Mouse (Mus musculus) lung, embryonic 14.5 days (tissue): ENCODE data around the gene Olfr877. TPM values are rescaled to one million over a fixed set of nuclear protein-coding genes. Genes with fewer than 3 reads are reported as not detected.

ENCODE experiments used
- ATAC-seq: fragments of 200-750 bp; cut with Nextera tagmentation; 2 replicates; pipeline ENCODE4 v1.8.0; 2017; ENCODE audit warnings: mild to moderate bottlenecking, moderate TSS enrichment, moderate library complexity; ENCODE audit not compliant: insufficient read depth
- DNase-seq: peaks from one replicate; pipeline ENCODE4 v3.0.0-alpha.2; 2015
- H3K27ac ChIP-seq: fragments of 300-500 bp; sonication (generic); 2 replicates; pipeline ENCODE4 v1.5.1; 2014; ENCODE audit warnings: low read depth, mild to moderate bottlenecking, moderate library complexity
- H3K27me3 ChIP-seq: fragments of 300-500 bp; sonication (generic); 2 replicates; pipeline ENCODE4 v1.6.1; 2014; ENCODE audit warnings: low read length, control low read depth; ENCODE audit not compliant: insufficient read depth
- H3K36me3 ChIP-seq: fragments of 300-500 bp; sonication (generic); 2 replicates; pipeline ENCODE4 v1.6.1; 2014; ENCODE audit warnings: control low read depth; ENCODE audit not compliant: insufficient read depth
- H3K4me1 ChIP-seq: fragments of 300-500 bp; sonication (generic); 2 replicates; pipeline ENCODE4 v1.6.1; 2014; ENCODE audit warnings: antibody characterized with exemption, control low read depth; ENCODE audit not compliant: insufficient read depth
- H3K4me2 ChIP-seq: fragments of 300-500 bp; sonication (generic); 2 replicates; pipeline ENCODE4 v1.6.1; 2014; ENCODE audit warnings: mild to moderate bottlenecking
- H3K4me3 ChIP-seq: fragments of 300-500 bp; sonication (generic); 2 replicates; pipeline ENCODE4 v1.5.1; 2014; ENCODE audit warnings: low read depth, low read length
- H3K9ac ChIP-seq: fragments of 300-500 bp; sonication (generic); 2 replicates; pipeline ENCODE4 v1.6.1; 2014
- H3K9me3 ChIP-seq: fragments of 300-500 bp; sonication (generic); 2 replicates; pipeline ENCODE4 v1.6.1; 2016; ENCODE audit warnings: low read depth, low read length, control low read depth
- CTCF ChIP-seq: IDR thresholded peaks from 2 replicates; pipeline ENCODE4 v1.5.1; 2016; ENCODE audit warnings: antibody characterized with exemption, low read depth
- WGBS: fragments of 180-500 bp; shearing (Covaris S2); extraction: QIAGEN DNeasy Blood & Tissue Kit; methylation state at CpG from one replicate; pipeline ENCODE4 v1.1.7; 2014; 5-methylcytosine and 5-hydroxymethylcytosine counted together
- polyA plus RNA-seq: library from polyadenylated mRNA; unstranded; fragments of >200 nt; fragmentation: Nextera tagmentation; extraction: Ambion mirVana; gene quantifications from 2 replicates; pipeline ENCODE4 v1.2.1, GENCODE M21; 2014

Gene Olfr877
- not detected in 2 replicates for polyA plus RNA-seq

GRCm38 (mm10) chr9:37853969-37854368 lies at the start of gene Olfr877:
Gene Olfr877, plus strand, starts transcription at chr9:37854269.
- no peak for ATAC-seq

GRCm38 (mm10) chr9:37807235-37807634 lies 46.8 kb upstream of the Olfr877 start:
- DNase-seq (no peak), ATAC-seq (no peak)
- TF ChIP-seq CTCF, result no peak

More at GRCm38 (mm10) chr9:37853969-37854368, at the start of gene Olfr877:
- no peaks in the 10 kb centered on the region for H3K36me3 ChIP-seq
- H3K4me1 ChIP-seq, result no peaks in the 10 kb centered on the region
- H3K9ac ChIP-seq, result no peak within 1 kb of the TSS
- 68% methylated on average over 4 of the region's 4 CpGs for WGBS
- TF ChIP-seq CTCF, result no peak
- no peak within 1 kb of the TSS for H3K4me3 ChIP-seq
- DNase-seq, result no peak
- H3K9me3 ChIP-seq, result no peaks in the 10 kb centered on the region
- H3K4me2 ChIP-seq, result no peak within 1 kb of the TSS
- H3K27ac ChIP-seq, result no peak within 1 kb of the TSS
- no peaks in the 10 kb centered on the region for H3K27me3 ChIP-seq

DNA sequence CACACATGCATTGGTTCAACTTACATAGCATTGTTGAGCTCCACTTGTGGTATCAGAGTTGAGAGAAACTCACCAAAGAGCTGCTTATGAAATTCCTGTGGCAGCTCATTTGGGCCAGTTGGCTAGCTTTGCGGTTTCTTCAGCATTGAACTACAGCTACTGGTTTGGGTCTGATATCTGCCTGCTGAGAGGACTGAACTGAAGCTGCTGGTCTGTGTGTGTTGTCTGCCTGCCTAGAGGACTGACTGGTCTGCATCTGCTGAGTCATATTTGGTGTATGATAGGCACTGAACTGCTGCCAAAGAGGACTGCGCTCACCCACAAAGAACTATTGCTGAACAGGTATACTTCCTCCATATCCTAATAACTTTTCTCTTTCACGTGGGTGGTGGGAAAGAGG lies 45.6 kb upstream of the Olfr877 start:
- H3K4me2 ChIP-seq, result no peak overlapping the region
- H3K9me3 ChIP-seq, result no peaks in the 10 kb centered on the region
- no peak overlapping the region for H3K4me3 ChIP-seq
- 86% methylated on average over 3 of the region's 3 CpGs for WGBS
- no peak overlapping the region for H3K27ac ChIP-seq
- DNase-seq, result no peak
- ATAC-seq, result no peak
- no peak for TF ChIP-seq CTCF
- no peaks in the 10 kb centered on the region for H3K36me3 ChIP-seq
- H3K27me3 ChIP-seq, result no peaks in the 10 kb centered on the region
- no peaks in the 10 kb centered on the region for H3K4me1 ChIP-seq
- no peak overlapping the region for H3K9ac ChIP-seq

More at GRCm38 (mm10) chr9:37807235-37807634, 46.8 kb upstream of the Olfr877 start:
- no peak overlapping the region for H3K4me3 ChIP-seq
- H3K9me3 ChIP-seq, result no peaks in the 10 kb centered on the region
- no peaks in the 10 kb centered on the region for H3K36me3 ChIP-seq
- H3K27ac ChIP-seq, result no peak overlapping the region
- H3K27me3 ChIP-seq, result no peaks in the 10 kb centered on the region
- no peaks in the 10 kb centered on the region for H3K4me1 ChIP-seq
- no peak overlapping the region for H3K4me2 ChIP-seq
- H3K9ac ChIP-seq, result no peak overlapping the region

DNA sequence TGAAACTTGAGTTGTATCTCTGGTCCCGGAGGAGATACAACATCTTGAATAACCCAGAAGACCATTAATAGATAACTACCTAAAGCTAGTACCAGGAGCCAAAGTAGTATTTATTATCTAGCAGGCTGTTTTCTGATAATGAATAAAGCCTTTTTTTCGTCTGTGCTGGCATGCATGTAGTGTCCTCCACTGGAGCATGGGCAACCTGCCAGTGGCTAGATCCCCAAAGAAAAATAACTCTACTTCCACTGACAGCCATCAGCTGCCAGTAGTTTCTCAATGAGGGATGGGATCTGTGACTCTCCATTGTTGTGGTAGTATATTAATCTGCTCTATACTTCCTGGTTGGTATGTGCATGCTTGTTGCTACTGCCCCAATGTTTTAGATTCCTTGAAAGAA lies 45.1 kb upstream of the Olfr877 start:
- no peak for TF ChIP-seq CTCF
- no peaks in the 10 kb centered on the region for H3K9me3 ChIP-seq
- 65% methylated on average over 2 of the region's 2 CpGs for WGBS
- H3K27ac ChIP-seq, result no peak overlapping the region
- H3K9ac ChIP-seq, result no peak overlapping the region
- no peaks in the 10 kb centered on the region for H3K4me1 ChIP-seq
- no peaks in the 10 kb centered on the region for H3K27me3 ChIP-seq
- H3K4me2 ChIP-seq, result no peak overlapping the region
- H3K4me3 ChIP-seq, result no peak overlapping the region
- no peak for DNase-seq
- no peak for ATAC-seq
- no peaks in the 10 kb centered on the region for H3K36me3 ChIP-seq

- ATAC-seq, result no peak
These were observed 39.4 kb upstream of the Olfr877 start for GRCm38 (mm10) chr9:37814696-37815095.

DNA sequence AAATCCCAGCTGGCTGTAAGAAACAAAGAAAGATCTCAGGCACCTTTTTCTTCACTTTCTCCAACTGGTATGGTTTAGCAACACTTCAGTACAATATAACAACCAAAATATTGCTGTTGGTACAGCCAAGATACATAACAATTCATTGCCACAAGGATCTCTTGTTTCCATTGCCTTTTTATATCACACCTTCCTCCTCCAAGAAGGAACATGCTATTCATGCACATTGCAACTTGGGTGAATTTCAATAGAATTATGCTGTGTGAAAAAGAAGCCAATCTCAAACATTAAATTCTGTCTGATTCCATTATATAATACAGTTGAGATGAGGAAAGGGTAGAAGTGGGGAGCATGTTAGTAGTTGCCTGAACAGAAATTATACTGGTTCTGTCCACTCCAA lies 24.2 kb upstream of the Olfr877 start:
- Histone ChIP-seq H3K9ac (no peak overlapping the region), H3K27me3 (no peaks in the 10 kb centered on the region), H3K4me1 (no peaks in the 10 kb centered on the region), H3K36me3 (no peaks in the 10 kb centered on the region), H3K27ac (no peak overlapping the region), H3K4me2 (no peak overlapping the region), H3K4me3 (no peak overlapping the region), H3K9me3 (no peaks in the 10 kb centered on the region)
- ATAC-seq (no peak), DNase-seq (no peak)
- TF ChIP-seq CTCF, result no peak

More at GRCm38 (mm10) chr9:37814696-37815095, 39.4 kb upstream of the Olfr877 start:
- Histone ChIP-seq H3K36me3 (no peaks in the 10 kb centered on the region), H3K4me1 (no peaks in the 10 kb centered on the region), H3K9me3 (no peaks in the 10 kb centered on the region), H3K27me3 (no peaks in the 10 kb centered on the region), H3K27ac (no peak overlapping the region), H3K4me2 (no peak overlapping the region), H3K9ac (no peak overlapping the region), H3K4me3 (no peak overlapping the region)
- no peak for DNase-seq
- 79% methylated on average over 3 of the region's 3 CpGs for WGBS
- TF ChIP-seq CTCF, result no peak

DNA sequence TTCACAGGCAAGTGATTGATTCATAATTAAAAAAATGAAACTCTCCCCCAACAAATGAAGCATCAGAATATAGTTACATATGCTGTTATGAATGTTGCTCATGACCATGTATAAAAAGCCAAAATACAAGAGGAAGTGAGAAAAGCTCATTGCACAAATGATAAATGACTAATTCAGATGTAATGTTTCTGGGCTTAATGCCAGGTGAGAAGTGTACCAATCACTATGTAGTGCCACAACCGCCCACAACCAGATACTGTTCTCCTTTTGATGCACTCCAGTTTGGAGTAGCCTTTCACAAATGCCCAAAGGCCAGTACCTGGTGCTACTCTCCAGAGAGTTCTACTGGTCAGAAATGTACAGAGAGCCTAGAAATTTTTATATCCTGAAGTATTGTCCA lies 20.7 kb upstream of the Olfr877 start:
- Histone ChIP-seq H3K27me3 (no peaks in the 10 kb centered on the region), H3K4me3 (no peak overlapping the region), H3K4me1 (no peaks in the 10 kb centered on the region), H3K9me3 (no peaks in the 10 kb centered on the region), H3K4me2 (no peak overlapping the region), H3K36me3 (no peaks in the 10 kb centered on the region), H3K9ac (no peak overlapping the region), H3K27ac (no peak overlapping the region)
- TF ChIP-seq CTCF, result no peak
- WGBS, result 50% methylated on average over 1 of the region's 1 CpGs
- DNase-seq, result peak; percentile 5
- no peak for ATAC-seq

GRCm38 (mm10) chr9:37849267-37849666 lies 4.8 kb upstream of the Olfr877 start:
- Histone ChIP-seq H3K9me3 (no peaks in the 10 kb centered on the region), H3K27me3 (no peaks in the 10 kb centered on the region), H3K36me3 (no peaks in the 10 kb centered on the region), H3K4me3 (no peak overlapping the region), H3K27ac (no peak overlapping the region), H3K9ac (no peak overlapping the region), H3K4me2 (no peak overlapping the region), H3K4me1 (no peaks in the 10 kb centered on the region)
- ATAC-seq, result no peak
- no peak for DNase-seq
- WGBS, result 74% methylated on average over 2 of the region's 2 CpGs
- no peak for TF ChIP-seq CTCF
